Mouse (Mus musculus): ENCODE data around the gene Tgds. TPM values are rescaled to one million over a fixed set of nuclear protein-coding genes. Genes with fewer than 3 reads are reported as not detected.

Tgds gene
- polyA plus RNA-seq, 1 experiment from 2014 or later, result 39.6 TPM

DNA sequence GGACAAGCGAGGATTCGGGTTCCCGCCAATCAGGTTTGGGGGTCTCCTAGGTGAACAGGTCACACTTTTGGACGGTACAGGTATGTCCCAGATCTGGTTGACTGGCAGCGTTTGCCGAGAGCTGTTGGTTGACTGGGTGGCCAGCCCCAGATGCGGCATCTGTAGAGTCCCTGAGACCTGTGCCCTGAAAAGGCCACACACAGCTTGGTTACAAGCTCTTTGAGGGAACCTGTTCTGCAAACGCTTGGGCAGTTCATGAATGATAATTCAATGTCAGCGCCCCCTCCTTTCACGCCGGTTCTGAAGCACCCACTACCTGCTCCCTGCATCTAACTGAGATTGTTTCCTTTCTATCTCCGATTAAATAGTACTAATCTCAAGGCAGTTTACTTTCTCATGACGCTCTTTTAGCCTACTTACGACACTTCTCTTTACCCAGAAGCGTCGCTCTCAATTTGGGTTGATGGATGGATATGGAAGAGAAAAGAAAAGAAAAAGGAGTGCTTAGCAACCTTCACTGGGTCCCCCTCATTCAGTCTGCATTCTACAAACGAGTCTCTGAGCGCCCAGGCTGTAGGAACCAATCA is 42.7 kb downstream of the Tgds start:
- Histone ChIP-seq H3K27ac (replicated peaks; ENCODE audit: low read depth, low read length) (no peak overlapping the region), H3K36me3 (replicated peaks; ENCODE audit: control insufficient read depth, insufficient read depth, low read depth, low read length) (no peaks in the 10 kb centered on the region), H3K4me3 (ENCODE audit: low read depth, low read length) (peak overlapping the region; percentile 62), H3K4me1 (ENCODE audit: control insufficient read depth, insufficient read depth, low read length) (no peaks in the 10 kb centered on the region), H3K9me3 (replicated peaks; ENCODE audit: control insufficient read depth, low read length) (no peaks in the 10 kb centered on the region), H3K4me2 (ENCODE audit: low read depth, low read length) (peak overlapping the region; percentile 60), H3K9ac (replicated peaks; ENCODE audit: low read length) (peak overlapping the region; percentile 51), H3K27me3 (ENCODE audit: control insufficient read depth, insufficient read depth, low read length) (no peaks in the 10 kb centered on the region)
- DNase-seq (ENCODE audit: low spot score) (peak; percentile 20), ATAC-seq (replicated peaks; ENCODE audit: insufficient number of reproducible peaks, low FRiP score, low TSS enrichment, low read depth) (peak; percentile 30; the same call in 1 of the 2 replicates)
- WGBS, result under 1% methylated on average over 18 of the region's 18 CpGs

DNA sequence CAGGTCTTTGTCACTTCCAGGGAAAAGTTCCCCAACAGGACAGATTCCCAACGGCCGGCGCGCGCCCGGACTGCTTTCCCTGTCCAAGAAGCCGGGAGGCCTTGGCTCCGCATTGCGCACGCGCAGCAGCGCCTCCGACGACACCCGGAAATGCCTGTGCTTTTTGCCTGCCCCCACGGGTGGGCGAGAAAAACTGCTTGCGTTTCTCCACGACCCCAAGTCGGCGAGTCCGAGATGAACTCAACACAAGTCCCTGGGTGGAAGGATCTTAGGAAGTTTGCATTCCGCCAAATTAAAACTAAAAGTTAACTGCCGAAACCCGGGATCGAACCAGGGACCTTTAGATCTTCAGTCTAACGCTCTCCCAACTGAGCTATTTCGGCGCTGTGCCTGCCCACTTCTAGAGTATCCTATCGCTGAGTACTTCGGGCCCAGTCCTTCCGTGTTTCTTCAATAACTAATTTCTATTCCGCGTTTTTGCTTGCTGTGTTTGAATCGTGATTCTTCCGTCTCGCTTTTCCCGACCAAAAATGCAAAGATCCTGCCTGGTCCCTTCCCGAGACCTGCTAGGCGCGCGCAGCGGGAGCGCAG is 43.2 kb downstream of the Tgds start:
- under 1% methylated on average over 44 of the region's 44 CpGs for WGBS
- no peak overlapping the region for H3K27ac ChIP-seq (replicated peaks; ENCODE audit: low read depth, low read length)

DNA sequence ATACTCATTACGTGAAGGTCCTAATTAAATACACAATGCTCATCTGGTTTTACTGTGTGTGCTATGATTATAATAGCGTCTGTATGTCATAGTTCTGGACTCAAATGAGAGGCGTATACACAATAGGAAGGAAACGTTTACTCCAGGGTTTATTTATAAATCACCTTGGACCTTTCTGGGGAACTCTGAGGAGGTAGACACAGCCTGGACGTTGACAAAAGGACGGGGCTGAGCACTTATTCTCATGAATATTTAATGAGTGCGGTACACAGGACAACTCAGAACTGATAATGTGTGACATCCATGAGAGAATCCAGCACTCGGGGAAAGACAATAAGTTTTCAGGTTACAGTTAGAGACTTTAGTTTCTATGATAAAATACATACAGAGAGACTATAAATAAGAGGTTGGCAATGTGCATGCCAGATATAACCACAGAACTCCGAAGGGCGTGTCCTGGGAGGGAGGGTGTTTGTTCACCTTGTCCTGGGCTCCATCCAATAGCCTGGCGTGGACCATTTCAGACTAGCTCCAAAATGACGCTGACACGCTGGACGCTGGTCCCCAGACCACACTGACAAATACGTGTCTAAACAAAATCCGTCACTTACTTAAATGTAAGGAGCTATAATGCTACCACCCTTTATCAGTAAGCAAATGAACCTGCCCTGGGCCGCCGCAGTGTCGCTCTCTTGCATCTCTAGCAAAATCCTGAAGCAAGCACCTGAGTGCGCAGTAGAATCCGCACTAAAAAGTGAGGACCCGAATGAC is 43.9 kb downstream of the Tgds start:
- Histone ChIP-seq H3K9ac (replicated peaks; ENCODE audit: low read length) (peak overlapping the region; percentile 52), H3K4me1 (ENCODE audit: control insufficient read depth, insufficient read depth, low read length) (no peaks in the 10 kb centered on the region), H3K4me2 (ENCODE audit: low read depth, low read length) (peak overlapping the region; percentile 61), H3K4me3 (ENCODE audit: low read depth, low read length) (peak overlapping the region; percentile 62), H3K27me3 (ENCODE audit: control insufficient read depth, insufficient read depth, low read length) (no peaks in the 10 kb centered on the region), H3K9me3 (replicated peaks; ENCODE audit: control insufficient read depth, low read length) (no peaks in the 10 kb centered on the region), H3K27ac (replicated peaks; ENCODE audit: low read depth, low read length) (no peak overlapping the region), H3K36me3 (replicated peaks; ENCODE audit: control insufficient read depth, insufficient read depth, low read depth, low read length) (no peaks in the 10 kb centered on the region)
- ATAC-seq (replicated peaks; ENCODE audit: insufficient number of reproducible peaks, low FRiP score, low TSS enrichment, low read depth) (0 out of 2 replicates have a peak, but pooled peaks have one; percentile 18), DNase-seq (ENCODE audit: low spot score) (peak; percentile 41)
- WGBS, result 13% methylated on average over 22 of the region's 22 CpGs

More for the DNA sequence above, 43.2 kb downstream of the Tgds start:
- Histone ChIP-seq H3K9me3 (replicated peaks; ENCODE audit: control insufficient read depth, low read length) (no peaks in the 10 kb centered on the region), H3K4me1 (ENCODE audit: control insufficient read depth, insufficient read depth, low read length) (no peaks in the 10 kb centered on the region), H3K27me3 (ENCODE audit: control insufficient read depth, insufficient read depth, low read length) (no peaks in the 10 kb centered on the region), H3K9ac (replicated peaks; ENCODE audit: low read length) (peak overlapping the region; percentile 52), H3K36me3 (replicated peaks; ENCODE audit: control insufficient read depth, insufficient read depth, low read depth, low read length) (no peaks in the 10 kb centered on the region), H3K4me2 (ENCODE audit: low read depth, low read length) (peak overlapping the region; percentile 61), H3K4me3 (ENCODE audit: low read depth, low read length) (peak overlapping the region; percentile 62)
- DNase-seq (ENCODE audit: low spot score), result peak; percentile 92
- 0 out of 2 replicates have a peak, but pooled peaks have one; percentile 46 for ATAC-seq (replicated peaks; ENCODE audit: insufficient number of reproducible peaks, low FRiP score, low TSS enrichment, low read depth)

DNA sequence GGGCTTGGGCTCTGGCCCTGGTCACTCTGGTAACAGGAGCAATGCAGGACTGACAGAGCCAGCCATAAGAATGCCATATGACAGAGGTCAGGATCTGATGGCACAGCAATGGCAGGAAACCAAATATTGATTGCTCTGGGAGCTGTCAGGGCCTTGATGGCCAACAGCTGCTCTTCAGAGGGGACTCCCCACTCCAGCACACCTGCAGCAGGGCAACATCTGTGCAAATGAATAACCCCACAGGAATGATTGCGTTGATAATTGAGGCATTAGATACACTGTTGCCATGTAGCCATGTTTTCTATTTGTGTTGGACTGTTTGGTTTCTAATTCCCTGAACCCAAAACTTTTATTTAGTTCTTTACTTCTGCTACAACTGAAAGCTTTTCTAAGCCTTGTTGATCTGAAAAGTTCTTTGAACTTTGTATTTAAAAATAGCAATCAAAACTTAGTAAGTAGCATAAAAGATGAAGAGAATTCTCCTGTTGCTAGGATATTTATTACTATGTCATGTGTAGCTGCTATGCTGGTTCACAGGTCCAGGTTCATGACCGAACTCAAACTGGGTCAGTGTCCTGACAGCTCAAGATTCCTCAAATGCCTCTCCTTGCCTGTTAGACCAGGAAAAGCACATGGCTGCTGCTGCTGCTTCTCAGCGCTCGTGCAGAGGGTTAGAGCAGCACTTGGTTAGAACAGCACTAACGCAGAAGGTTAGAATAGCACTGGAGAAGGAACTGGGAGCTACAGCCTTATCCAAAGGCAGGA is 46.1 kb downstream of the Tgds start:
- Histone ChIP-seq H3K36me3 (replicated peaks; ENCODE audit: control insufficient read depth, insufficient read depth, low read depth, low read length) (no peaks in the 10 kb centered on the region), H3K9me3 (replicated peaks; ENCODE audit: control insufficient read depth, low read length) (no peaks in the 10 kb centered on the region), H3K9ac (replicated peaks; ENCODE audit: low read length) (no peak overlapping the region), H3K4me3 (ENCODE audit: low read depth, low read length) (no peak overlapping the region), H3K27ac (replicated peaks; ENCODE audit: low read depth, low read length) (no peak overlapping the region), H3K4me2 (ENCODE audit: low read depth, low read length) (peak overlapping the region; percentile 10; the same call in 1 of the 2 replicates), H3K4me1 (ENCODE audit: control insufficient read depth, insufficient read depth, low read length) (no peaks in the 10 kb centered on the region), H3K27me3 (ENCODE audit: control insufficient read depth, insufficient read depth, low read length) (no peaks in the 10 kb centered on the region)
- WGBS, result 46% methylated on average over 5 of the region's 5 CpGs
- no peak for ATAC-seq (replicated peaks; ENCODE audit: insufficient number of reproducible peaks, low FRiP score, low TSS enrichment, low read depth)
- DNase-seq (ENCODE audit: low spot score), result no peak

- H3K27me3 ChIP-seq (ENCODE audit: control insufficient read depth, insufficient read depth, low read length), result no peaks in the 10 kb centered on the region
- H3K9me3 ChIP-seq (replicated peaks; ENCODE audit: control insufficient read depth, low read length), result no peaks in the 10 kb centered on the region
- no peak overlapping the region for H3K9ac ChIP-seq (replicated peaks; ENCODE audit: low read length)
- no peak for DNase-seq (ENCODE audit: low spot score)
- no peak for ATAC-seq (replicated peaks; ENCODE audit: insufficient number of reproducible peaks, low FRiP score, low TSS enrichment, low read depth)
- H3K27ac ChIP-seq (replicated peaks; ENCODE audit: low read depth, low read length), result no peak overlapping the region
- no peaks in the 10 kb centered on the region for H3K36me3 ChIP-seq (replicated peaks; ENCODE audit: control insufficient read depth, insufficient read depth, low read depth, low read length)
- WGBS, result 85% methylated on average over 6 of the region's 6 CpGs
- no peak overlapping the region for H3K4me2 ChIP-seq (ENCODE audit: low read depth, low read length)
- H3K4me1 ChIP-seq (ENCODE audit: control insufficient read depth, insufficient read depth, low read length), result no peaks in the 10 kb centered on the region
- no peak overlapping the region for H3K4me3 ChIP-seq (ENCODE audit: low read depth, low read length)
Observed at GRCm38 (mm10) chr14:118083851-118084250, 48.7 kb downstream of the Tgds start.

GRCm38 (mm10) chr14:118080606-118081005 is 51.9 kb downstream of the Tgds start:
- Histone ChIP-seq H3K9me3 (replicated peaks; ENCODE audit: control insufficient read depth, low read length) (no peaks in the 10 kb centered on the region), H3K27me3 (ENCODE audit: control insufficient read depth, insufficient read depth, low read length) (no peaks in the 10 kb centered on the region), H3K4me1 (ENCODE audit: control insufficient read depth, insufficient read depth, low read length) (no peaks in the 10 kb centered on the region), H3K4me2 (ENCODE audit: low read depth, low read length) (no peak overlapping the region), H3K4me3 (ENCODE audit: low read depth, low read length) (no peak overlapping the region), H3K9ac (replicated peaks; ENCODE audit: low read length) (no peak overlapping the region), H3K27ac (replicated peaks; ENCODE audit: low read depth, low read length) (no peak overlapping the region), H3K36me3 (replicated peaks; ENCODE audit: control insufficient read depth, insufficient read depth, low read depth, low read length) (no peaks in the 10 kb centered on the region)
- ATAC-seq (replicated peaks; ENCODE audit: insufficient number of reproducible peaks, low FRiP score, low TSS enrichment, low read depth) (no peak), DNase-seq (ENCODE audit: low spot score) (peak; percentile 24)
- WGBS, result 36% methylated on average over 11 of the region's 11 CpGs

DNA sequence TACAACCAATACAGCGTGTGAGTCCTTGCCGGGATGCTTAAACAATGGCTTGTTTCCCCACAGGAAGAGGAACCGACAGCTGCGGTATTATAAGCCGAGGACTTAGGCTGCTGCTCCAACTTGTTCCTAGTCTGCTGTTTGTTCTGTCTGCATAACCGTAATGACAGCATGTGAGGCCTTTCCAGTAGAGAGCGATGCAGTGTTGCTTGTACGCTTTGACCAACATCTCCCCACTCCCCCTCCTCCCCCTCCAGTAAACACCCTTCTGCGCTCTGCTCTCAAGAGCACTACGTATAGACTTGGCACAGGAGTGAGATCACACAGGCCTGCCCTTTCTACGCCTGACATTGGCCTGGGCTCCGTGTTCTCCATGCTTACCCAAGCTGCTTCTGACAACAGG is 62.5 kb downstream of the Tgds start:
- no peak for ATAC-seq (replicated peaks; ENCODE audit: insufficient number of reproducible peaks, low FRiP score, low TSS enrichment, low read depth)

More for the DNA sequence above, 62.5 kb downstream of the Tgds start:
- Histone ChIP-seq H3K27me3 (ENCODE audit: control insufficient read depth, insufficient read depth, low read length) (no peaks in the 10 kb centered on the region), H3K4me3 (ENCODE audit: low read depth, low read length) (no peak overlapping the region), H3K4me2 (ENCODE audit: low read depth, low read length) (no peak overlapping the region), H3K9me3 (replicated peaks; ENCODE audit: control insufficient read depth, low read length) (no peaks in the 10 kb centered on the region), H3K27ac (replicated peaks; ENCODE audit: low read depth, low read length) (no peak overlapping the region), H3K36me3 (replicated peaks; ENCODE audit: control insufficient read depth, insufficient read depth, low read depth, low read length) (no peaks in the 10 kb centered on the region), H3K9ac (replicated peaks; ENCODE audit: low read length) (no peak overlapping the region), H3K4me1 (ENCODE audit: control insufficient read depth, insufficient read depth, low read length) (no peaks in the 10 kb centered on the region)
- WGBS, result 77% methylated on average over 12 of the region's 12 CpGs
- DNase-seq (ENCODE audit: low spot score), result no peak
